Mouse (Mus musculus): Measurements from ENCODE around the gene Maneal.

DNA sequence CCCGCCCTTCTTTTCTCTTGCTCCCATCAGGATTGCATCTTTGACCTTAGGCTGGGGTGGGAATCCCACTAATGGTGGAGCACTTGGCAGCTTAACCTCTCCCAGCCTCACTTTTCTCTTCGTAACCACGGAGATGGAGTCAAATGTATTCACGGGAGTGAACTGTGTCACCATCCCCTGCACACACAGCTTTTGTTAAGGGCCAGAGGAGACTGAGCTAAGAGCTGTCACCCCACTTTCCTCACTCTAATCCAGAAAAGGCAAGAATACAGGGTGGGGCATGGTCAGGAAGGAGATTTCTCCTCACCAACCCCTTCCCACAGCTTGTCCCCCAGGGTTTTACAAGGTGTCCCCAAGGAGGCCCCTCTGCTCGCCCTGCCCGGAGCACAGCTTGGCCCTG, 31.8 kb upstream of the Maneal start:
- TF ChIP-seq POLR2A (IDR thresholded peaks at IDR 0.05; ENCODE audit: extremely low read depth, insufficient read depth, low read length) (no peak), CTCF (IDR thresholded peaks at IDR 0.05; ENCODE audit: low read depth, low read length) (no peak)
